Mouse (Mus musculus) olfactory bulb, adult 2 months (tissue): Measurements from ENCODE around the gene Col27a1.

Experiments used
- CTCF ChIP-seq: fragments of 200-500 bp; IDR thresholded peaks from 2 replicates; pipeline ENCODE4 v1.5.1; 2012; ENCODE audit warnings: low read depth, mild to moderate bottlenecking, low read length, moderate library complexity; ENCODE audit not compliant: insufficient read depth
- POLR2A ChIP-seq: fragments of 200-500 bp; IDR thresholded peaks from 2 replicates; pipeline ENCODE4 v1.6.1; 2012; ENCODE audit warnings: mild to moderate bottlenecking, low read depth, low read length, moderate library complexity; ENCODE audit not compliant: insufficient read depth

GRCm38 (mm10) chr4:63251760-63252159 is 38.0 kb downstream of the Col27a1 start:
- TF ChIP-seq CTCF (no peak), POLR2A (no peak)
